Mouse (Mus musculus) embryonic fibroblast, embryonic 13.5 days (primary cell): ENCODE measurements around the gene Ccdc13. TPM values are rescaled to one million over a fixed set of nuclear protein-coding genes. Genes with fewer than 3 reads are reported as not detected.
A peak's percentile ranks its signal among the peaks of the same experiment; 100 is the strongest.

Source experiments
- H3K27ac ChIP-seq: 2 replicates; pipeline ENCODE4 v1.5.1; 2012; ENCODE audit warnings: low read length, control low read depth, inconsistent platforms; ENCODE audit not compliant: insufficient read depth
- H3K4me1 ChIP-seq: 2 replicates; pipeline ENCODE4 v1.6.1; 2011; ENCODE audit warnings: low read length; ENCODE audit not compliant: control insufficient read depth, insufficient read depth
- H3K4me3 ChIP-seq: 2 replicates; pipeline ENCODE4 v1.5.1; 2011; ENCODE audit warnings: mild to moderate bottlenecking, control low read depth, low read length; ENCODE audit not compliant: insufficient read depth
- CTCF ChIP-seq: IDR thresholded peaks from 2 replicates; pipeline ENCODE4 v1.5.1; 2011; ENCODE audit warnings: mild to moderate bottlenecking, control low read depth, low read length, moderate library complexity, borderline replicate concordance; ENCODE audit not compliant: insufficient read depth
- POLR2A ChIP-seq: IDR thresholded peaks from 2 replicates; pipeline ENCODE4 v1.6.1; 2011; ENCODE audit warnings: low read depth, mild to moderate bottlenecking, control low read depth, low read length, moderate library complexity
- polyA plus RNA-seq: library from polyadenylated mRNA; stranded (reverse); fragments of >200 nt; gene quantifications from 2 replicates; pipeline ENCODE4 v1.2.4, GENCODE M21; 2011; ENCODE audit warnings: low read depth; ENCODE audit not compliant: missing spikeins, insufficient read length

Gene Ccdc13
- polyA plus RNA-seq, 1 experiment: not detected

DNA sequence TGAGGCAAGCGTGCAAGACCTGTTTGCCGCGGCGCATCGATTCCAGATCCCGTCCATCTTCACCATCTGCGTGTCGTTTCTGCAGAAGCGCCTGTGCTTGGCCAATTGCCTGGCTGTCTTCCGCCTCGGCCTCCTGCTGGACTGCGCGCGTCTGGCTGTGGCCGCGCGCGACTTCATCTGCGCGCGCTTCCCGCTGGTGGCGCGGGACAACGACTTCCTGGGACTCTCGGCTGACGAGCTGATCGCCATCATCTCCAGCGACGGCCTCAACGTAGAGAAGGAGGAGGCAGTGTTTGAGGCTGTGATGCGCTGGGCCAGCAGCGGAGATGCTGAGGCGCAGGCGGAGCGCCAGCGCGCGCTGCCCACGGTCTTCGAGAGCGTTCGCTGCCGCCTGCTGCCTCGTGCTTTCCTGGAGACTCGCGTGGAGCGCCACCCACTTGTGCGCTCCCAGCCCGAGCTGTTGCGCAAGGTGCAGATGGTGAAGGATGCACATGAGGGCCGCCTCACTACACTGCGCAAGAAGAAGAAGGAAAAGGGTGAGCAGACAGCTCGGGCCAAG, 61.1 kb downstream of the Ccdc13 start:
- H3K4me3 ChIP-seq: no peak overlapping the region
- no peaks in the 10 kb centered on the region for H3K4me1 ChIP-seq
- no peak overlapping the region for H3K27ac ChIP-seq
- TF ChIP-seq POLR2A (no peak), CTCF (no peak)

DNA sequence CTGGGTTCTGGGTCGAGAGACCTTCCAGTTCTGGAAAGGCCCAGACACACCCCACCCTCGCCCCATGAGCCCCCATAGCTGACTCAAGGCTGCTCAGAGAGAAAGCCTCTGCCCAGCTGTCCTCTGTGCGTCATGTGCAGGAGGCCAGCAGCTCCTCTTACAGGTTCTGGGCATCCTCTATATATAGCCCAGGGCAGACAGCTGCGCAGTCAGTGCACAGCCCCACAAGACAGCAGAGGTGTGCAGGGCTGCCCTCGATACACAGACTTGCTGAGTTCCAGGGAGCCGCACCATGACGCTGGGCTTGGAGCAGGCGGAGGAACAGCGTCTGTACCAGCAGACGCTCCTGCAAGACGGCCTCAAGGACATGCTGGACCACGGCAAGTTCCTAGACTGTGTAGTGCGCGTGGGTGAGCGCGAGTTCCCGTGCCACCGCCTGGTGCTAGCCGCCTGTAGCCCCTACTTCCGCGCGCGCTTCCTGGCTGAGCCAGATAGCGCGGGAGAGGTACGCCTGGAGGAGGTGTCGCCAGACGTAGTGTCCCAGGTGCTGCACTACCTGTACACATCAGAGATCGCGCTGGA, 61.7 kb downstream of the Ccdc13 start, which contains the start of gene Klhl40:
Gene Klhl40, plus strand, starts transcription at position 124 of the 582 bp plus-strand sequence.
- H3K27ac ChIP-seq: no peak within 1 kb of the TSS
- no peaks in the 10 kb centered on the region for H3K4me1 ChIP-seq
- H3K4me3 ChIP-seq: no peak within 1 kb of the TSS
- TF ChIP-seq POLR2A (no peak), CTCF (no peak)

DNA sequence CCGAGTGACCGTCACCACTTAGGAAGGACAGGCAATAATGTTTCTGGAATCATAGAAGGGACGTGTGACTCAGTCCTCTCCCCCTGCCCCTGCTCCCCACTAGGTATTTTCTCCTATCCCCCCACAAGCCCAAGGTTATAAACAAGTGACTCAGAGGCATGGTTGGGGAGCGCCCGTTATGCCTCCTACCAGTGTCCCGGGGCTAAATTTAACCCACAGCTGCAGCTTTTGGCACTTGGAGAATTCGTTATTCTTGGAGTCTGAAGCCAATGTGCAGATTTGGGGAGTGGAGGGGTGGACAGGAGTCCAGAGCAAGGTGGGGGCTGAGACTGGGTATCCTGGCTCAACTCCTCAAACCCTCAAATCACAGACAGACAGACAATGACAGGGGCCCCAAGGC, 62.8 kb downstream of the Ccdc13 start:
- Histone ChIP-seq H3K4me3 (no peak overlapping the region), H3K4me1 (no peaks in the 10 kb centered on the region), H3K27ac (no peak overlapping the region)
- TF ChIP-seq POLR2A: no peak
- TF ChIP-seq CTCF: no peak

DNA sequence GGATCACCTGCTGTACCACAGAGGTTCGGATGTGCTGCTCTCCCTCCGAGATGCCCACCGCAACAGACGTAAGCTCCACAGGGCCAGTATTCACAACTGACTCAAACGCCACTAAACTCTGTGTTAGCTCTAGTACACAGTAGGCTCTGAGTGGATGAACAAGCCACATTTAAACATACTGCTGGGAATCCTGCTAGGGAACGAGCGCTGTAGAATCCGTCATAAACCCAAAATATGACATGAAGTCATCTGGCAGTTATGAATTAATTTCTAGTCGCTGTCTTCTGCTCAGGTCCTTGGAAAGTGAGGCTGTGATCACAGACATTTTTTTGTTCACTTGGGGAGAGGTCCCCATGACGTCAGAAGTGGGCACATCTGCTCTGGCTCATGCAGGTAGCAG, 63.3 kb downstream of the Ccdc13 start:
- Histone ChIP-seq H3K27ac (no peak overlapping the region), H3K4me1 (no peaks in the 10 kb centered on the region), H3K4me3 (no peak overlapping the region)
- TF ChIP-seq POLR2A (no peak), CTCF (no peak)

DNA sequence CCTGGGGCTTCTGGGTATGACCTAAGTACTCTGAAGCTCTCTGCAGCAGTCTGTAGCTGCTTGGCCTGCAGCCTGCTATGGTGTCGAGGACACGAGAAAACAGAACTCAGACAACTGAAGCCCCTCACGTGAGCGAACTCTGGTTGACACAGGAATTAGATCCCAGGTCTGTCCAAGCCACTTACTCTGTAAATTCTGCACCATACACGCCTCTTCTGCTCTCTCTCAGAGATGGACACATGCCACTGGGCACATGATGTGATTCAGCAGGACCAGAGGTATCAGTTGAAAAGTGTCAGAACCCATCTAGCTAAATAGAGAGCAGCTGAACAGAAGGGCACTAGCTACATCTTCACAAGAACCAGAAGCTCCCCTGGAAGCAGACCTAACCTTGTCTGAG, 66.8 kb downstream of the Ccdc13 start:
- H3K4me1 ChIP-seq: no peaks in the 10 kb centered on the region
- H3K4me3 ChIP-seq: no peak overlapping the region
- TF ChIP-seq CTCF: no peak
- no peak for TF ChIP-seq POLR2A
- no peak overlapping the region for H3K27ac ChIP-seq

DNA sequence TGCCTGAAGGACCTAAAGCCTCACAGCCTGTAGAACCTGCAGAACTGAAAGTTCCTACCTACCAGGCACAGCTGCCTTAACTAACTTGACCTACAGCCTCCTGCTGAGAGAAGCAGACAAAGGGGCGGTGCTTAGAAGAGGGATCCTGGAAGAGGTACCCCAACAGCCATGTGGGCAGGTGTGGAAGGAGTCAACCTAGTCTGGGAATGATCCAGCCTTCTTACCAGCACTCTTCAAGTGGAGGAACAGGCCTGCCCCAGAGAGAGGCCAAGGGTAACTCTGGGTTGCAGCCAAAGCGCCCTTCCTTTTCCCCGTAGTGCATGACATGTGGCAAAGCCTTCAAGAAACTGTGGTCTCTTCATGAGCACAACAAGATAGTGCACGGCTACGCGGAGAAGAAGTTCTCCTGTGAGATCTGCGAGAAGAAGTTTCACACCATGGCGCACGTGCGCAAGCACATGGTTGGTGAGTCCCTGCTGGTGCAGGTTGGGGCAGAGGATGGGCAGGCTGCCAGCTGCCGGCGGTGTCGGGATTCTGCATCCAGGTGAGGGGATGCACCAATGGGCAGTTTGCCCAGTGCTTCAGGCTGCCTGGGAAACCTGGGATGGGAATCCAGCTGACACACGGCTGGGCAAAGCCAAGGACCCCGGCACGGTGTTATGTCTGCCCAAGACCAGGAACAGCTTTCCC, 74.0 kb downstream of the Ccdc13 start:
- no peak overlapping the region for H3K27ac ChIP-seq
- H3K4me1 ChIP-seq: peaks cover 5% of the 10 kb centered on the region; the same call in 1 of the 2 replicates
- no peak overlapping the region for H3K4me3 ChIP-seq
- TF ChIP-seq POLR2A (no peak), CTCF (no peak)

DNA sequence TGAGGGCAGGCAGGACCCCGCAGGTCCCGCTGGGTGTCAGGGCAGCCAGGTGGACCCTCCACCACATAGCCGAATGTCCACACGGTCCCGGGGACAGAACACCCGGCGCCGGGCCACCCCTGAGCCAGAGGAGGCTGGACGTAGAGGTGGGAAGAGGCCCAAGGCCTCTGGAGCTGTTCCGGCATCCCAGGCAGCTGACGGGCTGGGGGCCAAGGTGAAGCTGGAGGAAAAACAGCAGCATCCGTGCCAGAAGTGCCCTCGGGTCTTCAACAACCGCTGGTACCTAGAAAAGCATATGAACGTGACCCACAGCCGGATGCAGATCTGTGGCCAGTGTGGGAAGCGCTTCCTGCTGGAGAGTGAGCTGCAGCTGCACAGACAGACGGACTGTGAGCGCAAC, 75.5 kb downstream of the Ccdc13 start:
- TF ChIP-seq POLR2A (no peak), CTCF (no peak)
- Histone ChIP-seq H3K27ac (no peak overlapping the region), H3K4me1 (peaks cover 5% of the 10 kb centered on the region), H3K4me3 (no peak overlapping the region)

DNA sequence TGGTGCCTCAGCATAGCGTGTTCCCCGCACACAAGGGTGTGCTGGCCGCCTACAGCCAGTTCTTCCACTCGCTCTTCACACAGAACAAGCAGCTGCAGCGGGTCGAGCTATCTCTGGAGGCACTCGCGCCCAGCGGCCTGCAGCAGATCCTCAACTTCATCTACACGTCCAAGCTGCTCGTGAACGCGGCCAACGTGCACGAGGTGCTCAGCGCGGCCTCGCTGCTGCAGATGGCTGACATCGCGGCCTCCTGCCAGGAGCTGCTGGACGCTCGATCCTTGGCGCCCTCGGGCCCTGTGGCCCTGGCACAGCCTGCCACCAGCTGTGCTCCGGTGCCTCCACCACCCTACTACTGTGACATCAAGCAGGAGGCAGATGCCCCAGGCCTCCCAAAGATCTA, 76.5 kb downstream of the Ccdc13 start:
- TF ChIP-seq CTCF (no peak), POLR2A (no peak)
- Histone ChIP-seq H3K4me3 (no peak overlapping the region), H3K27ac (no peak overlapping the region), H3K4me1 (peaks cover 6% of the 10 kb centered on the region)

DNA sequence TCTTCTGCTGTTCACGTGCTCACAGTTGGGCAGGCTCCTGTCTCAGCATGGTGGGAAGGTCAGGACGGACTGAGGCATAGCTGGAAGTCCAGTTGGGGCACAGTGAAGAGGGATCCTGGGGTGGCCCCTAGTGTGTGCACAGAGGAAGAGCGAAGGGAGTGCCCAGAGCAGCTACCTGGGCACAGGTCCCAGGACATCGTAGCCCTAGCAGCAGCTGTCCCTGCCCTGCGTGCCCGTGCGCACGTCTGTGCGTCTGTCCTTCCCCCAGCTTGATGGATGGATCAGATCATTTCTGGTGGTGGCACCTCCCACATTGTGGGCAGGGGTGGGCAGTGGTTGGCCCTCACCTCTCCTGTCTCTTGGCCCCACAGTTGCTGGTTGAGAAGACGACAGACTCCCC, 77.0 kb downstream of the Ccdc13 start:
- no peak overlapping the region for H3K27ac ChIP-seq
- TF ChIP-seq POLR2A: no peak
- no peak for TF ChIP-seq CTCF
- H3K4me3 ChIP-seq: no peak overlapping the region
- H3K4me1 ChIP-seq: peaks cover 9% of the 10 kb centered on the region

DNA sequence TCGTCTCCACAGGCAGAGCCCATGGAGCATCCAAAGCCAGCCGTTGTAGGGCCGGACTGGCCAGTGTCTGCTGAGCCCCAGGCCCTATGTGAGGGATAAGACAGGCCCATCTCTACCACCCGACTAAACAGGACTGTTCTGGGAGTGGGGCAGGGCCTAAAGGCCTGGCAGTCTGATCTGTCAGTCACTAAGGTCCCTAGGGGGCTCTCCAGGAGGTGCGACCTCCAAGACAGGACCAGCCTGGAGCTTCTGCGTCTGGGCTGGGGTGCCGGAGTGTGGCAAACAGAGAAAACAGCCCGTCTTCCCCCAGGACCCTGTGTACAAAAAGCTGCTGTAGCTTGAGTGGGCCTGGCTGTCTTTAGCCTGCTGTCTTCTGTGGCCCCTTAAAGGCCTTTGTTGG, 77.5 kb downstream of the Ccdc13 start:
- Histone ChIP-seq H3K4me1 (peaks cover 12% of the 10 kb centered on the region), H3K4me3 (no peak overlapping the region), H3K27ac (0 out of 2 replicates have a peak overlapping the region, but pooled peaks have one; percentile 1)
- no peak for TF ChIP-seq POLR2A
- TF ChIP-seq CTCF: no peak
